Mouse (Mus musculus) stomach, postnatal 0 days (tissue): ENCODE results near the gene Phldb2.
A peak's percentile ranks its signal among the peaks of the same experiment; 100 is the strongest.

ENCODE experiments used
- CTCF ChIP-seq: IDR thresholded peaks from 2 replicates; pipeline ENCODE4 v1.5.1; 2016; ENCODE audit warnings: antibody characterized with exemption, low read depth, mild to moderate bottlenecking, moderate library complexity
- EP300 ChIP-seq: optimal IDR thresholded peaks from 2 replicates; pipeline ENCODE3; 2016; ENCODE audit warnings: antibody characterized with exemption

DNA sequence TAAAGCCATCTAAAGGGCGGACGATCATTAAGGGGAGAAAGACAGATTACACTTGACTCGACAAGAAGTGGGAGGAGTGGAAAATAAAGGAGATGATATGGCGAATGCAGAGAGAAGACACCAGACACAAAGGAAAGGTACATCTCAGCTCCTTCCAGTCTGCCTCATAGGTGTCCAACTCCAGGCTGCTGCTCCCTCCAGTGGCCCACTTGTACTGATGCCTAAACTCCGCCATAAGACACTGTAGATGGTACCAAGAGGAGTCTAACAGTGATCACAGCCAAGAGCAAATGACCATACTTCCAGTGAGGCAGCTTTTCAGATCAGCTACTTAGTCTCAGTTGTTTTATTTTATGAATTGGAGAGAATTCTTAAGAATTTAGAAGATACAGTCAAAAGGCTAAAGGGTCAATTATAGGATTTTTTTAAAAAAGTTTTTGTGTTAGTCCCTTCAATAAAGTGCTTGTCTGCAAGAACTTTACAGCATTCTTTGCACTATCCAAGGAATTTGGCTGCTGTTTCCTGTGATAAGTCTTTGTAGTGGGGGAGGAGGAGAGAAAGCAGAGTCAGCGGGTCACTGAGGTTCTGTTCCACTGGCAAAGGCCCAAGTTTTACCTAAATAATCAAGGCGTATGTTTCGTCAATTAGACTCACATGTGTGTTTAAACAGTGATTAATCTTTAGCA lies 121.2 kb downstream of the Phldb2 start:
- no peak for TF ChIP-seq EP300
- TF ChIP-seq CTCF = peak; percentile 60
